Mouse (Mus musculus) liver, embryonic 12.5 days (tissue): ENCODE measurements around the gene Dnah1. TPM values are rescaled to one million over a fixed set of nuclear protein-coding genes. Genes with fewer than 3 reads are reported as not detected.

ENCODE experiments used
- ATAC-seq: fragments of 200-750 bp; cut with Nextera tagmentation; 2 replicates; pipeline ENCODE4 v1.8.0; 2017; ENCODE audit warnings: moderate number of reproducible peaks, mild to moderate bottlenecking, moderate library complexity
- H3K27ac ChIP-seq: fragments of 300-500 bp; sonication (generic); 2 replicates; pipeline ENCODE4 v1.5.1; 2016; ENCODE audit warnings: mild to moderate bottlenecking
- H3K27me3 ChIP-seq: fragments of 300-500 bp; sonication (generic); replicated peaks from 2 replicates; pipeline ENCODE4 v1.6.1; 2016; ENCODE audit warnings: mild to moderate bottlenecking, moderate library complexity
- H3K36me3 ChIP-seq: fragments of 300-500 bp; sonication (generic); 2 replicates; pipeline ENCODE4 v1.6.1; 2016; ENCODE audit warnings: mild to moderate bottlenecking, moderate library complexity
- H3K4me1 ChIP-seq: fragments of 300-500 bp; sonication (generic); 2 replicates; pipeline ENCODE4 v1.6.1; 2016
- H3K4me2 ChIP-seq: fragments of 300-500 bp; sonication (generic); 2 replicates; pipeline ENCODE4 v1.6.1; 2016; ENCODE audit warnings: mild to moderate bottlenecking, moderate library complexity
- H3K4me3 ChIP-seq: fragments of 300-500 bp; sonication (generic); 2 replicates; pipeline ENCODE4 v1.5.1; 2016; ENCODE audit warnings: mild to moderate bottlenecking, moderate library complexity
- H3K9ac ChIP-seq: fragments of 300-500 bp; sonication (generic); 2 replicates; pipeline ENCODE4 v1.6.1; 2016; ENCODE audit warnings: mild to moderate bottlenecking, moderate library complexity
- H3K9me3 ChIP-seq: fragments of 300-500 bp; sonication (generic); replicated peaks from 2 replicates; pipeline ENCODE4 v1.6.1; 2016; ENCODE audit warnings: mild to moderate bottlenecking, moderate library complexity
- WGBS: fragments of 180-500 bp; shearing (Covaris S2); methylation state at CpG from one replicate; pipeline ENCODE4 v1.1.7; 2016; ENCODE audit not compliant: insufficient replicate concordance; 5-methylcytosine and 5-hydroxymethylcytosine counted together
- polyA plus RNA-seq: library from polyadenylated mRNA; unstranded; fragments of >200 nt; fragmentation: Nextera tagmentation; extraction: Ambion mirVana; gene quantifications from 2 replicates; pipeline ENCODE4 v1.2.1, GENCODE M21; 2016

Dnah1 gene
- polyA plus RNA-seq, 1 experiment from 2014 or later = 0.48 TPM

GRCm38 (mm10) chr14:31313192-31313591 lies 10.5 kb downstream of the Dnah1 start:
- Histone ChIP-seq H3K4me1 (peaks cover 23% of the 10 kb centered on the region), H3K27me3 (peaks cover 16% of the 10 kb centered on the region), H3K27ac (no peak overlapping the region), H3K36me3 (no peaks in the 10 kb centered on the region), H3K9ac (no peak overlapping the region), H3K4me2 (no peak overlapping the region), H3K4me3 (no peak overlapping the region), H3K9me3 (no peaks in the 10 kb centered on the region)
- ATAC-seq = no peak
- WGBS = 51% methylated on average over 3 of the region's 3 CpGs

- Histone ChIP-seq H3K27ac (no peak overlapping the region), H3K4me1 (no peaks in the 10 kb centered on the region), H3K9me3 (no peaks in the 10 kb centered on the region), H3K4me2 (no peak overlapping the region), H3K9ac (no peak overlapping the region), H3K4me3 (no peak overlapping the region), H3K27me3 (peaks cover 36% of the 10 kb centered on the region), H3K36me3 (no peaks in the 10 kb centered on the region)
- no peak for ATAC-seq
- 74% methylated on average over 8 of the region's 8 CpGs for WGBS
Observed at GRCm38 (mm10) chr14:31285728-31286127, 38.0 kb downstream of the Dnah1 start.

- Histone ChIP-seq H3K27ac (no peak overlapping the region), H3K36me3 (no peaks in the 10 kb centered on the region), H3K27me3 (peaks cover 40% of the 10 kb centered on the region), H3K4me1 (peaks cover 15% of the 10 kb centered on the region), H3K9ac (no peak overlapping the region), H3K9me3 (no peaks in the 10 kb centered on the region), H3K4me2 (no peak overlapping the region), H3K4me3 (no peak overlapping the region)
- no peak for ATAC-seq
- WGBS = 18% methylated on average over 7 of the region's 7 CpGs
Observed at GRCm38 (mm10) chr14:31272164-31272563, 51.5 kb downstream of the Dnah1 start.

GRCm38 (mm10) chr14:31271121-31271520 lies 52.6 kb downstream of the Dnah1 start:
- H3K4me2 ChIP-seq = no peak overlapping the region
- H3K36me3 ChIP-seq = no peaks in the 10 kb centered on the region
- H3K4me3 ChIP-seq = no peak overlapping the region
- H3K27ac ChIP-seq = no peak overlapping the region
- H3K27me3 ChIP-seq = peaks cover 40% of the 10 kb centered on the region
- H3K4me1 ChIP-seq = peaks cover 15% of the 10 kb centered on the region
- 78% methylated on average over 6 of the region's 6 CpGs for WGBS
- no peak overlapping the region for H3K9ac ChIP-seq
- ATAC-seq = no peak
- no peaks in the 10 kb centered on the region for H3K9me3 ChIP-seq

- ATAC-seq = peak; percentile 61
- WGBS = 16% methylated on average over 28 of the region's 28 CpGs
- no peaks in the 10 kb centered on the region for H3K9me3 ChIP-seq
- H3K27me3 ChIP-seq = peaks cover 37% of the 10 kb centered on the region
- H3K9ac ChIP-seq = peak overlapping the region; percentile 48
- no peaks in the 10 kb centered on the region for H3K36me3 ChIP-seq
- no peak overlapping the region for H3K27ac ChIP-seq
- peak overlapping the region; percentile 34; the same call in 1 of the 2 replicates for H3K4me3 ChIP-seq
- H3K4me1 ChIP-seq = peaks cover 15% of the 10 kb centered on the region
- peak overlapping the region; percentile 69 for H3K4me2 ChIP-seq
Observed at GRCm38 (mm10) chr14:31269456-31270100, 54.1 kb downstream of the Dnah1 start.

GRCm38 (mm10) chr14:31268301-31269001 lies 55.2 kb downstream of the Dnah1 start:
- no peak overlapping the region for H3K4me3 ChIP-seq
- WGBS = 60% methylated on average over 9 of the region's 9 CpGs
- H3K36me3 ChIP-seq = no peaks in the 10 kb centered on the region
- H3K27ac ChIP-seq = no peak overlapping the region
- H3K9me3 ChIP-seq = no peaks in the 10 kb centered on the region
- no peak overlapping the region for H3K9ac ChIP-seq
- no peak for ATAC-seq
- H3K27me3 ChIP-seq = peaks cover 37% of the 10 kb centered on the region
- H3K4me1 ChIP-seq = peaks cover 15% of the 10 kb centered on the region
- no peak overlapping the region for H3K4me2 ChIP-seq

GRCm38 (mm10) chr14:31267649-31268048 lies 56.0 kb downstream of the Dnah1 start:
- Histone ChIP-seq H3K4me3 (no peak overlapping the region), H3K4me2 (no peak overlapping the region), H3K9me3 (no peaks in the 10 kb centered on the region), H3K27me3 (peaks cover 37% of the 10 kb centered on the region), H3K4me1 (peaks cover 15% of the 10 kb centered on the region), H3K36me3 (peaks cover 2% of the 10 kb centered on the region; the same call in 1 of the 2 replicates), H3K9ac (no peak overlapping the region), H3K27ac (no peak overlapping the region)
- 78% methylated on average over 11 of the region's 11 CpGs for WGBS
- ATAC-seq = no peak

GRCm38 (mm10) chr14:31260932-31261331 lies 62.8 kb downstream of the Dnah1 start:
- Histone ChIP-seq H3K27me3 (no peaks in the 10 kb centered on the region), H3K36me3 (peaks cover 69% of the 10 kb centered on the region), H3K9me3 (no peaks in the 10 kb centered on the region), H3K4me3 (peak overlapping the region; percentile 33), H3K4me2 (peak overlapping the region; percentile 68), H3K4me1 (peaks cover 41% of the 10 kb centered on the region), H3K9ac (peak overlapping the region; percentile 63), H3K27ac (peak overlapping the region; percentile 98)
- 61% methylated on average over 9 of the region's 9 CpGs for WGBS
- ATAC-seq = peak; percentile 72

GRCm38 (mm10) chr14:31260374-31260773 lies 63.3 kb downstream of the Dnah1 start:
- Histone ChIP-seq H3K4me1 (peaks cover 41% of the 10 kb centered on the region), H3K9me3 (no peaks in the 10 kb centered on the region), H3K9ac (peak overlapping the region; percentile 63), H3K4me2 (peak overlapping the region; percentile 68), H3K36me3 (peaks cover 74% of the 10 kb centered on the region), H3K4me3 (peak overlapping the region; percentile 33), H3K27ac (peak overlapping the region; percentile 98), H3K27me3 (no peaks in the 10 kb centered on the region)
- peak; percentile 97 for ATAC-seq
- WGBS = 22% methylated on average over 4 of the region's 4 CpGs

- Histone ChIP-seq H3K27ac (peak overlapping the region; percentile 98), H3K4me3 (no peak overlapping the region), H3K27me3 (no peaks in the 10 kb centered on the region), H3K9me3 (no peaks in the 10 kb centered on the region), H3K9ac (0 out of 2 replicates have a peak overlapping the region, but pooled peaks have one; percentile 63), H3K4me1 (peaks cover 41% of the 10 kb centered on the region), H3K36me3 (peaks cover 93% of the 10 kb centered on the region), H3K4me2 (peak overlapping the region; percentile 68; the same call in 1 of the 2 replicates)
- ATAC-seq = no peak
- 91% methylated on average over 14 of the region's 14 CpGs for WGBS
Observed at GRCm38 (mm10) chr14:31258476-31259050, 65.1 kb downstream of the Dnah1 start.

GRCm38 (mm10) chr14:31252091-31252490 lies 71.6 kb downstream of the Dnah1 start:
- Histone ChIP-seq H3K4me1 (peaks cover 35% of the 10 kb centered on the region), H3K9ac (peak overlapping the region; percentile 97), H3K36me3 (peaks cover 47% of the 10 kb centered on the region), H3K4me2 (peak overlapping the region; percentile 91), H3K27ac (peak overlapping the region; percentile 92), H3K9me3 (no peaks in the 10 kb centered on the region), H3K27me3 (no peaks in the 10 kb centered on the region), H3K4me3 (peak overlapping the region; percentile 99)
- 79% methylated on average over 5 of the region's 5 CpGs for WGBS
- ATAC-seq = no peak

- peak; percentile 21 for ATAC-seq
- Histone ChIP-seq H3K9ac (peak overlapping the region; percentile 97), H3K4me2 (peak overlapping the region; percentile 91), H3K27me3 (no peaks in the 10 kb centered on the region), H3K4me1 (peaks cover 35% of the 10 kb centered on the region), H3K4me3 (peak overlapping the region; percentile 99), H3K27ac (peak overlapping the region; percentile 92), H3K9me3 (no peaks in the 10 kb centered on the region), H3K36me3 (peaks cover 42% of the 10 kb centered on the region)
- WGBS = 2% methylated on average over 18 of the region's 18 CpGs
Observed at GRCm38 (mm10) chr14:31251626-31252025, 72.1 kb downstream of the Dnah1 start.
